Mouse (Mus musculus) C2C12 (cell line): Measurements from ENCODE around the gene Sec61a2. TPM values are rescaled to one million over a fixed set of nuclear protein-coding genes. Genes with fewer than 3 reads are reported as not detected.
A peak's percentile ranks its signal among the peaks of the same experiment; 100 is the strongest.

Experiments used
- H3K27me3 ChIP-seq: one replicate; pipeline ENCODE4 v1.6.1; 2011; ENCODE audit not compliant: control insufficient read depth, insufficient read depth, insufficient read length
- H3K36me3 ChIP-seq: one replicate; pipeline ENCODE4 v1.6.1; 2011; ENCODE audit not compliant: control insufficient read depth, insufficient read depth
- H3K4me3 ChIP-seq: one replicate; pipeline ENCODE4 v1.5.1; 2011; ENCODE audit warnings: mild to moderate bottlenecking, control low read depth; ENCODE audit not compliant: poor library complexity, insufficient read depth, severe bottlenecking
- H3K79me2 ChIP-seq: one replicate; pipeline ENCODE4 v1.6.1; 2011; ENCODE audit not compliant: control insufficient read depth, insufficient read depth
- H3K79me3 ChIP-seq: one replicate; pipeline ENCODE4 v1.6.1; 2011; ENCODE audit warnings: low read depth, control low read depth
- H3ac ChIP-seq: one replicate; pipeline ENCODE3; 2011; ENCODE audit warnings: low read depth; ENCODE audit not compliant: control insufficient read depth, insufficient read length
- CEBPB ChIP-seq: IDR thresholded peaks from one replicate; pipeline ENCODE4 v1.6.1; 2011; ENCODE audit warnings: low read depth, mild to moderate bottlenecking, control low read depth, moderate library complexity
- CTCF ChIP-seq: IDR thresholded peaks from one replicate; pipeline ENCODE4 v1.5.1; 2011; ENCODE audit not compliant: control insufficient read depth, insufficient read depth, insufficient read length
- FOSL1 ChIP-seq: IDR thresholded peaks from one replicate; pipeline ENCODE4 v1.8.0; 2011; ENCODE audit warnings: mild to moderate bottlenecking, low read length; ENCODE audit not compliant: poor library complexity, insufficient read depth, severe bottlenecking
- MAX ChIP-seq: IDR thresholded peaks from one replicate; pipeline ENCODE4 v1.6.1; 2011; ENCODE audit warnings: mild to moderate bottlenecking, control low read depth
- MYOD1 ChIP-seq: IDR thresholded peaks from one replicate; pipeline ENCODE4 v1.6.1; 2011; ENCODE audit warnings: low read depth; ENCODE audit not compliant: control insufficient read depth, insufficient read length
- MYOG ChIP-seq: IDR thresholded peaks from one replicate; pipeline ENCODE4 v1.6.1; 2011; ENCODE audit not compliant: control insufficient read depth, insufficient read length; ENCODE audit errors: extremely low read depth
- USF1 ChIP-seq: IDR thresholded peaks from one replicate; pipeline ENCODE4 v1.6.1; 2011; ENCODE audit warnings: low read depth, mild to moderate bottlenecking, control low read depth, moderate library complexity
- polyA plus RNA-seq: library from polyadenylated mRNA; unstranded; fragments of >200 nt; fragmentation: generic; extraction: Trizol; gene quantifications from one replicate; pipeline ENCODE4 v1.2.1, GENCODE M21; 2012; ENCODE audit warnings: missing spikeins

Gene Sec61a2
- polyA plus RNA-seq, 1 experiment, result 15.4 TPM

DNA sequence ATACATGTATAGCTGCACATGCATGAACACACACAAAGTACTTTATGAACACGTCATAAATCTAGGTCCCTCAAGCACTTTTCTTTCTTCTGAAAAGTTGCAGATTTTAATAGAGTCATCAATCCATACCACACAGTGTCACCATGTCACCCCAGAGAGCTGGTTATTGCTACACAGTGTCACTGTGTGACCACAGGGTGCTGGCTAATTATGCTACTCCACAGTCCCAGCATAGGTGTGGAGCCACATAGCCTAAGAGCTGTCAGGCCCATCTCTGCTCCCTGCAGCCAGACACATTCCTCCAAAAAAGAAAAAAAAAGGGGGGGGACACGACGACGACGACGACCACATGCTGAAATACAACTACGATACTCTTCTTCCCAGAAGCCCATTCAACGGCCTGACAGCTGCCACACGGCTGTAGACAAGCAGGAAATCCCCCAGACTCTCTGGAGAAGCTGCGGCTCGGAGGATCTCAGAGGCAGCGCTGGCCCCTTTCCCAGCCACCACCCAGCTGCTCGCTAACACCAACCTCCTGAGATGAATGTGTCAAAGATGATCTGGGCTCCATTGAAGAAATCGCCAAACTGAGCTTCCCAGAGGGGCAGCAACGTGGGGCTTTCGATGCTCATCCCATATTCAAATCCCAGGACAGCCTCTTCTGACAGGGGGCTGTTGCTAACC, 16.2 kb upstream of the Sec61a2 start:
- Histone ChIP-seq H3K4me3 (no peak overlapping the region), H3ac (no peak overlapping the region), H3K79me2 (no peaks in the 10 kb centered on the region), H3K79me3 (no peaks in the 10 kb centered on the region), H3K27me3 (no peaks in the 10 kb centered on the region), H3K36me3 (no peaks in the 10 kb centered on the region)
- TF ChIP-seq MYOG, result no peak
- TF ChIP-seq CTCF, result no peak
- TF ChIP-seq MYOD1, result no peak

DNA sequence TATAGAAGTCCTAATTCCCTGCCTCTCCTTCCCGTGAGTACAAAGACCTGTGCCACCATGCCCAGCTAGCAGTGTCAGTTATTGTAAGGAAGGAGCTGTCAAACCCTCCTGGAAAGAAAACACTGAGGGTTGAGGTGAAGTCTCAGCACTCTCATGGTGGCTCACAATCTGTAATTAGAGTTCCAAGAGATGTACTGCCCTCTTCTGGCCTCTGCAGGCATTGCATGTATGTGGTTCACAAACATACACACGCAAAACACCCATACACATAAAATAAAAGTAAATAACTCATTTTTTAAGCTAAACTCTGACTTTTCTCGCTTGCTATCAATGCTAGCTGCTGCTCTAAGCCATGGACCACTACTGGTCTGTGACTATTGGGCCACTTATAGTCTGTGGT, 11.4 kb upstream of the Sec61a2 start:
- no peaks in the 10 kb centered on the region for H3K36me3 ChIP-seq

DNA sequence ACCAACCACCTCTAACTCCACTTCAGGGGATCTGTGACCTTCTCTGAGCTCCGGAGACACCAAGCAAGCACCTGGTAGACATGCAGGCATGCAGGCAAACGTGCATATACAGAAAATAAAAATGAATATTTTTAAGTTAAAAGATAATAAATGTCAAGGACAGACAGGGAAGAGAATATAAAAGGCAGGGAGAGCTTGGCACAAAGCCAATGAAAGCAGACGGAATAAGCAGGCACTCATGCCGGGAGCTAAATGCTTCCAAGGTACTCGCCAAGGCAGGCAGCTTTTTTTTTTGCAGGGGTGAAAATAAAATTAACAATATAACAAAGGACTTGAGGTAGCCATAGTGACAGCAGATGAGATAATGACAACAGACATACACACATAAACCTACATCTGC, 10.9 kb upstream of the Sec61a2 start:
- Histone ChIP-seq H3K36me3 (no peaks in the 10 kb centered on the region), H3K79me3 (no peaks in the 10 kb centered on the region), H3K27me3 (peaks cover 4% of the 10 kb centered on the region), H3K4me3 (no peak overlapping the region), H3ac (no peak overlapping the region), H3K79me2 (no peaks in the 10 kb centered on the region)
- no peak for TF ChIP-seq CTCF
- TF ChIP-seq MYOG, result no peak
- no peak for TF ChIP-seq CEBPB
- no peak for TF ChIP-seq FOSL1
- no peak for TF ChIP-seq USF1
- TF ChIP-seq MAX, result no peak
- TF ChIP-seq MYOD1, result no peak

More for the DNA sequence above, 11.4 kb upstream of the Sec61a2 start:
- H3K27me3 ChIP-seq, result peaks cover 4% of the 10 kb centered on the region
- TF ChIP-seq USF1 (no peak), CEBPB (no peak), MYOG (no peak), CTCF (peak; percentile 13), FOSL1 (no peak), MYOD1 (no peak)
- no peak overlapping the region for H3ac ChIP-seq
- H3K79me3 ChIP-seq, result no peaks in the 10 kb centered on the region
- no peaks in the 10 kb centered on the region for H3K79me2 ChIP-seq
- H3K4me3 ChIP-seq, result no peak overlapping the region

GRCm38 (mm10) chr2:5900145-5900544, 4.9 kb upstream of the Sec61a2 start:
- no peaks in the 10 kb centered on the region for H3K79me2 ChIP-seq
- no peak overlapping the region for H3K4me3 ChIP-seq
- H3K36me3 ChIP-seq, result no peaks in the 10 kb centered on the region
- TF ChIP-seq CTCF, result peak; percentile 31
- no peak for TF ChIP-seq USF1
- H3K79me3 ChIP-seq, result no peaks in the 10 kb centered on the region
- no peaks in the 10 kb centered on the region for H3K27me3 ChIP-seq
- H3ac ChIP-seq, result no peak overlapping the region

DNA sequence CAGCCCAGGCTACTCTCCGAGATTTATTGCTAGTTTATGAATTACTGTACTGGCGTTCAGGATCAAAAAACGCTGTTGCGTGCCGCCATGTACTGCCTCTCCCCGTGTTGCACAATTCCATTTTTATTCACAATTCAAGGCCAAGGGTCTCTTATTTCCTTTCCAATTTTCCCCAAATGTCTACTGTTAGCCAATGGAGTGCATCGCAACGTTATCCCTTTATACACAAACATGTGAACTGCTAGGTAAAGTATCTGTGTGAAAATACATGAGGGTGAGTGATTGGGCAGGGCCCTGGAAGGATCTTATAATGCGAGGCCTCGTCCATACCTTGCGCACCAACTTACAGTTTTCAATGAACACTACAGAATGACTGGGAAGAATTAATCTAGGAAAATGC, 936 bp downstream of the Sec61a2 start:
- Histone ChIP-seq H3ac (peak overlapping the region; percentile 63), H3K79me3 (peaks cover 21% of the 10 kb centered on the region), H3K79me2 (peaks cover 57% of the 10 kb centered on the region), H3K36me3 (peaks cover 32% of the 10 kb centered on the region), H3K27me3 (no peaks in the 10 kb centered on the region), H3K4me3 (peak overlapping the region; percentile 88)
- TF ChIP-seq CEBPB (peak; percentile 80), CTCF (no peak), USF1 (no peak)

DNA sequence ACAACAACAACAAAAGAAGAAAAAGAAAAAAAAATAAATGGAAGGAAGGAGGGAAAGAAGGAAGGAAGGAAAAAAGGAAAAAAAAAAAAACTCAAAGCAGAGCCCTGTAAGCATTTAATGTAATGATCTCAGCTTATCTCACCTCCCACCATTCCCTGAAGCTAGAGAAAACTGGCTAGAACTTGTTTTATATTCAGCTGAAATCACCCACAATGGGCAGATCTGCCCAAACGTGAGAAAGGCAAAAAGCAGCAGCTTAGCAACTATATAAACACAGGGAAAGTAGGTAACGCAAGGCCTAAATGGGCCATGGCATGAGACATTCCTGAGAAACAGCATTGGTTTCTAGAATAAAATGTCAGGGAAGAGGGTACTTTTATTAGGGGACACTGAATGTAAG, 5.8 kb downstream of the Sec61a2 start:
- Histone ChIP-seq H3K79me3 (peaks cover 23% of the 10 kb centered on the region), H3K36me3 (peaks cover 68% of the 10 kb centered on the region), H3ac (no peak overlapping the region), H3K79me2 (peaks cover 73% of the 10 kb centered on the region), H3K27me3 (no peaks in the 10 kb centered on the region), H3K4me3 (no peak overlapping the region)
- TF ChIP-seq CTCF (no peak), USF1 (no peak), MAX (no peak), FOSL1 (no peak), MYOD1 (no peak), MYOG (no peak), CEBPB (no peak)
